Mouse (Mus musculus): ENCODE data around the gene Cep83.

DNA sequence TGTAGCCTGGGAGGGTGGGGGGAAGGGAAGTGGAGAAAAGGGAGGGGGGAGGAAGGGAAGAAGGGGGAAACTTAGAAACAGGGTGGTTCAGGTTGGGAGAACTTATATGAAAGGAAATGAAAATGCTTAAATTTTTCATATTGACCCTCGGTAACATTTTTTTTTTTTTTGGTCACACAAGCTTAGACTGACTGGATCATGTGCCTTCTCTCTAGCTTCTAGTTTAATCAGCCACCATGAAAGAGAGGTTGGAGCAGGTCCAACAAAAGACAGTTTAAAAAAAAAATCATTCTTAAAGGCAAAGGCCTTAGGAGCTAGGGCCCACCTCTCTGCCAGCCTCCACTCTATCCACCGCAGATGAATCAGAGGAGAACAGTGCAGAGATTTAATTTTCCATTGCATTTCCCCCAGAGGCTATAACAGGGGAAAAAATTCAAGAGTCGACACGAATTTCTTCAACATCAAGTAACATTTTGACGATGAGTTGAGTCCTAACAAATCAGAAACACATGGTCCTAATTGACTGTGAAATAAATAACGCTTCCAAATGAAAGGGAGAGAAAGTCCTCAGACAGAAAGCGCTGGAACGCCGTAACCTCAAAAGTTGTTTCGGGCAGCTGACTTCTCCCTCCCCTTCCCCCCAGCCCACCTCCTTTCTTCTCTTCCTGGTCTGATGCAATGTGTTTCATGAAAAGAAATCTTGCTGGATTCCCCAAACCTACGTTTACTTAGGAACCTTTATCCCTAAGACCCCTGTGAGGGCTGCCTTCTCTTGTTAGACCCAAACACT, 135.7 kb downstream of the Cep83 start:
- TF ChIP-seq CTCF (IDR thresholded peaks at IDR 0.05; ENCODE audit: insufficient read depth, low read length) (no peak), POLR2A (IDR thresholded peaks at IDR 0.05; ENCODE audit: borderline replicate concordance, extremely low read depth, low read depth, low read length) (no peak)

Data from lung, adult 2 months (tissue).